Mouse (Mus musculus) brain, embryonic 14.5 days (tissue): Measurements from ENCODE around the gene Inip.

Experiments
- CTCF ChIP-seq: fragments of 200-500 bp; IDR thresholded peaks from 2 replicates; pipeline ENCODE4 v1.5.1; 2012; ENCODE audit warnings: inconsistent platforms, mild to moderate bottlenecking, moderate library complexity, borderline replicate concordance; ENCODE audit not compliant: insufficient read depth, insufficient read length; ENCODE audit errors: extremely low read depth
- POLR2A ChIP-seq: fragments of 200-500 bp; IDR thresholded peaks from 2 replicates; pipeline ENCODE4 v1.6.1; 2012; ENCODE audit warnings: mild to moderate bottlenecking, inconsistent platforms, borderline replicate concordance; ENCODE audit not compliant: poor library complexity, insufficient read depth, insufficient read length, severe bottlenecking; ENCODE audit errors: extremely low read depth

- no peak for TF ChIP-seq POLR2A
- peak; percentile 21; the same call in 1 of the 2 replicates for TF ChIP-seq CTCF
Observed at GRCm38 (mm10) chr4:59808396-59808795, 7.0 kb upstream of the Inip start.
